Mouse (Mus musculus) kidney, postnatal 0 days (tissue): Measurements from ENCODE around the gene Eef1b2. TPM values are rescaled to one million over a fixed set of nuclear protein-coding genes. Genes with fewer than 3 reads are reported as not detected.

Experiments used
- ATAC-seq: fragments of 200-750 bp; cut with Nextera tagmentation; replicated peaks from 2 replicates; pipeline ENCODE4 v1.8.0; 2017; ENCODE audit warnings: low read depth, moderate number of reproducible peaks, moderate TSS enrichment, moderate library complexity; ENCODE audit not compliant: low FRiP score
- DNase-seq: peaks from one replicate; pipeline ENCODE4 v3.0.0-alpha.2; 2016; ENCODE audit warnings: low spot score
- H3K27ac ChIP-seq: fragments of 300-500 bp; sonication (generic); 2 replicates; pipeline ENCODE4 v1.5.1; 2014; ENCODE audit warnings: mild to moderate bottlenecking
- H3K27me3 ChIP-seq: fragments of 300-500 bp; sonication (generic); 2 replicates; pipeline ENCODE4 v1.6.1; 2014; ENCODE audit warnings: low read length, mixed read lengths; ENCODE audit not compliant: insufficient read depth
- H3K36me3 ChIP-seq: fragments of 300-500 bp; sonication (generic); 2 replicates; pipeline ENCODE4 v1.6.1; 2014; ENCODE audit warnings: low read length, mixed read lengths; ENCODE audit not compliant: insufficient read depth
- H3K4me1 ChIP-seq: fragments of 300-500 bp; sonication (generic); replicated peaks from 2 replicates; pipeline ENCODE4 v1.6.1; 2014; ENCODE audit warnings: antibody characterized with exemption, low read length, mixed read lengths; ENCODE audit not compliant: insufficient read depth
- H3K4me2 ChIP-seq: fragments of 300-500 bp; sonication (generic); 2 replicates; pipeline ENCODE4 v1.6.1; 2014; ENCODE audit warnings: mild to moderate bottlenecking, low read length, moderate library complexity, mixed read lengths
- H3K4me3 ChIP-seq: fragments of 300-500 bp; sonication (generic); replicated peaks from 2 replicates; pipeline ENCODE4 v1.5.1; 2014; ENCODE audit warnings: low read depth, low read length
- H3K9ac ChIP-seq: fragments of 300-500 bp; sonication (generic); 2 replicates; pipeline ENCODE4 v1.6.1; 2014; ENCODE audit warnings: low read depth, low read length
- H3K9me3 ChIP-seq: fragments of 300-500 bp; sonication (generic); replicated peaks from 2 replicates; pipeline ENCODE4 v1.6.1; 2016; ENCODE audit warnings: low read length, inconsistent platforms, mixed read lengths
- CTCF ChIP-seq: IDR thresholded peaks from 2 replicates; pipeline ENCODE4 v1.5.1; 2016; ENCODE audit warnings: antibody characterized with exemption, low read depth, mild to moderate bottlenecking, moderate library complexity
- WGBS: fragments of 180-500 bp; shearing (Covaris S2); extraction: QIAGEN DNeasy Blood & Tissue Kit; methylation state at CpG from one replicate; pipeline ENCODE4 v1.1.7; 2014; 5-methylcytosine and 5-hydroxymethylcytosine counted together
- polyA plus RNA-seq: library from polyadenylated mRNA; unstranded; fragments of >200 nt; fragmentation: Nextera tagmentation; extraction: Ambion mirVana; gene quantifications from 2 replicates; pipeline ENCODE4 v1.2.1, GENCODE M21; 2015

The Eef1b2 gene
- 545 and 580 TPM in 2 replicates for polyA plus RNA-seq

DNA sequence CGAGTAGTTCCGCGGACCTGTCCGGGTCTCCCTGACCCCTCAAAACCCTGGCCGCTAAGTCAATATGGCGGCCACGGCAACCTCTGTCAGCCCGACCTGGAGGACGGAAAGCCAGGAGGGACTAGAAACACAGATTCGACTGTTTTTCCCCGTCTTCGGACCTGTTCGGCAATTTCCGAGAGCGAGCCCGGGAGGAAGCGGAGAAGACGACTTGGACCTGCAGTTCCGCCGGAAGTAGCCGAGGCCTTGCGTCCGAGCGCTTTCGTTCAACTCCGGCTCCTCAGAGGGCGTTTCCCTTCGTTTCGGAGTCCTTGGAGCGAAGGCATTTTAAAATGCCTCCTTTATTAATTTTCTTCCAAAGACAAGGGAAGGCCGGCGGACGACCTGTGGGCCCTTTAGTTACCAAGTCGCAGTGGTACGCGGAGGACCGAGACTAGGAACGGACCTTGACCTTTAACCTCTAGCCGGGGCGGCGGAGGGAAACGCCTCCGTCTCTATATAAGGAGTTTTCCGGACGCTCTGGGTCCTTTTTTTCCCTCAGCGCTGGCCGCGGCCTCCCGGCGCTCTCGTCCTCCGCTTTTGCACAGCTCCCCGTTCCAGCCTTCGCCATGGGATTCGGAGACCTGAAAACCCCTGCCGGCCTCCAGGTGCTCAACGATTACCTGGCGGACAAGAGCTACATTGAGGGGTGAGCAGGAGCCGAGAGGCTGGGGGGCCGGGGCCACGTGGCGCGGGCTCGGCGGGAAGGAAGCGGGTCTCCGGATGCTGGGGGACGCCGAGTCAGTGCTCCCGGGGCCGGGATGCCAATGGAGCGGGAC is at the start of gene Eef1b2, which contains the start of gene Ndufs1:
TSS of gene Eef1b2 (plus strand) at position 222 of the 818 bp plus-strand sequence.
TSS of gene Ndufs1 (minus strand) at position 230 of the 818 bp plus-strand sequence.
- Histone ChIP-seq H3K4me1 (peaks cover 13% of the 10 kb centered on the region), H3K4me3 (peak within 1 kb of the TSS; percentile 84), H3K9me3 (no peaks in the 10 kb centered on the region), H3K27me3 (no peaks in the 10 kb centered on the region), H3K4me2 (peak within 1 kb of the TSS; percentile 64), H3K9ac (peak within 1 kb of the TSS; percentile 87), H3K36me3 (peaks cover 13% of the 10 kb centered on the region; the same call in 1 of the 2 replicates), H3K27ac (peak within 1 kb of the TSS; percentile 94)
- DNase-seq (peak; percentile 98), ATAC-seq (peak; percentile 92)
- WGBS: under 1% methylated on average over 70 of the region's 72 CpGs
- TF ChIP-seq CTCF: no peak

DNA sequence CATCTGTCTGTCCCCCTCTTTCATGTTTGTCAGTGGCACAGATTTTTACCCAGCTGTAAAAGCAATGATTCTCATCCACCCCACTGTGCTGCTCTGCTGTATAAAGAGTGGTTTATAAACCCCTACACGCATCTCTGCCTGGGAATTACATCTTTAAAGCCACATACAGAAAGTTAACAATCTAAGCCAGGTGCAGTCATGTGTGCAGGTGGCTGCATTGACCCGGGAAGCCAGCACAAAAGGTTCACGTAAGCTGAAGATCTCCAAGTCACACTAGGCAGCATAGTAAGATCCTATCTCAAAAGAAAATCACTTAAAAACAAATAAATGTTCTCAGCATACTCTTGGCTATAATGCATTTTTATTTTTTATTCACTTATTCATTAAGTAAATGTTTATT is 47.4 kb upstream of the Eef1b2 start:
- Histone ChIP-seq H3K4me2 (peak overlapping the region; percentile 44), H3K27ac (peak overlapping the region; percentile 32; the same call in 1 of the 2 replicates), H3K4me3 (no peak overlapping the region; the same call in 1 of the 2 replicates), H3K27me3 (no peaks in the 10 kb centered on the region), H3K36me3 (0 out of 2 replicates have a peak, but pooled peaks cover 2% of the 10 kb centered on the region), H3K9ac (no peak overlapping the region), H3K9me3 (no peaks in the 10 kb centered on the region), H3K4me1 (peaks cover 4% of the 10 kb centered on the region; the same call in 1 of the 2 replicates)
- 29% methylated on average over 3 of the region's 3 CpGs for WGBS
- ATAC-seq (no peak; the same call in 1 of the 2 replicates), DNase-seq (peak; percentile 43)
- no peak for TF ChIP-seq CTCF

DNA sequence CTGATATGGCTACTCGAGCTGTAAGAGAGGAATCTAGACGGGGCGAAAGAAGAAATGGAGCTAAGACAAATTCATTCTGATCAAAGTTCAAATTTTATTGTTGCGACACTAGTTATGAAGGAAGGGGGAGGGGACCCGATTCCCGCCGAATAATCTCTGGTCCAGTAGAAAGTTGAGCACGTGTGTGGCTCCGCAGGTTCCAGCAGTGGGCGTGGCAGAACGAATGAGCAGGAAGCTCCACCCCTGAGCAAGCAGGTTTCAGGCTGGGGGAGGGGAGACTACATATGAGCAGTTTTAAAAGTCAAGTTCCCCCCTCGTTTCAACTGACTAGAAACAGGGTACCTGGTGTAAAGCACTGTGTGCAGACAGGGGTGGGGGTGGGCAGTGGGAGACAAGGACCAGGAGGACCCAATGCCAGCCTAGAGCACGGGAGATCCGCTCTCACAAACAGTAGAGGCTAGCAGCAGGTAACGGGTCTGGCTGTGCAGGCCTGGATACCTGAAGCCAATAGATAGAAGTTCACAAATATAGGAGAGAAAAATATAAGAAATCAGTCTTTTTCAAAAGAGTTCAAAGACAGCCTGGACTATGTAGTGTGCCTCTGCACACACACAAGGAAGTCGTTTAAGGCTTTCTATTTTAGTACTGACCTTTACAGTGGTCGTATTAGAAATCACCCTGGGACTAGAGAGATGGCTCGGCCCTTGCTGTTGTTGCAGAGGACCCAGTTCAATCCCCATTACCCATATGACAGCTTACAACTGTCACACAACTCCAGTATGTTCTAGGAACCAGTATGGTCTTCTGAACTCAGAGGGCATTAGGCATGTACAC is 46.6 kb upstream of the Eef1b2 start:
- DNase-seq (no peak), ATAC-seq (peak; percentile 66)
- Histone ChIP-seq H3K27me3 (no peaks in the 10 kb centered on the region), H3K27ac (peak overlapping the region; percentile 42; the same call in 1 of the 2 replicates), H3K9me3 (no peaks in the 10 kb centered on the region), H3K36me3 (0 out of 2 replicates have a peak, but pooled peaks cover 2% of the 10 kb centered on the region), H3K9ac (0 out of 2 replicates have a peak overlapping the region, but pooled peaks have one; percentile 6), H3K4me3 (peak overlapping the region; percentile 17; the same call in 1 of the 2 replicates), H3K4me2 (peak overlapping the region; percentile 44), H3K4me1 (peaks cover 4% of the 10 kb centered on the region; the same call in 1 of the 2 replicates)
- TF ChIP-seq CTCF: no peak
- WGBS: 8% methylated on average over 18 of the region's 18 CpGs

DNA sequence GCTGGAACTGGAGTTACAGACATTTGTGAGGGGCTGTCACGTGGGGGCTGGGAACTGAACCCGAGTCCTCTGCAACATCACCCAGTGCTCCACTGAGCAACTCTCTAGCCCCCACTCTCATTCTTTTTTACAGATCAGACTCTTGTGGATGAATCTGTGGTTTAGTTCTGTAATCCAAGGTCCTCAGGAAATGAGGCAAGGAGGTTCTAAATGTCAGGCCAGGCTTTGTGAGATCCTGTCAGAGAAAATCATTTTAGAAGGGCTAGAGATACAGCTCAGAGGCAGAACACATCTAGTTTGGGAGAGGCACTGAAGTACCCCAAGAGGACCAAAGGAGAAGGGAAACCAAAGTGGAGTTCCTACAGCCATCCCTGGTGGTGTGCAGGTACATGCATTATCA is 45.7 kb upstream of the Eef1b2 start:
- Histone ChIP-seq H3K36me3 (0 out of 2 replicates have a peak, but pooled peaks cover 2% of the 10 kb centered on the region), H3K4me3 (no peak overlapping the region), H3K27me3 (no peaks in the 10 kb centered on the region), H3K4me2 (no peak overlapping the region), H3K9me3 (no peaks in the 10 kb centered on the region), H3K27ac (no peak overlapping the region), H3K9ac (no peak overlapping the region), H3K4me1 (peaks cover 4% of the 10 kb centered on the region; the same call in 1 of the 2 replicates)
- no peak for ATAC-seq
- 86% methylated on average over 2 of the region's 2 CpGs for WGBS
- no peak for DNase-seq
- no peak for TF ChIP-seq CTCF

DNA sequence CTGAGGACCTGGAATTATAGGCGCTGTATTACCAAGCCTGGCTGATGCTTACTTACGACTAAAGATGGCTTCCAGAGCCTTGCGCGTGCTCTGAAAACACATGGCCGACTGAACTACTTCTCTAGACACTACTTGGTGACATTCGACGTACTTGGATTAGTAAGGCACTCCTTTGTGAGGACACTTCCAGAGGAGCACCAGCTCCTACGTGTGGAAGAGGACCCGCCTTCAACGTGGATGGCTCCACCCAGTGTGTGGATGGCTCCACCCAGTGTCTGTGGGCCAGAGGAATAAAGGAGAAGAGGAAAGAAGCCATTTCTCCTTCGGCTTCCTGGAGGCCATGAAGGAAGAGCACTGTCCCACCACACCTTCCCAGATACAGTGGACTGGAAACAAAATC is 44.9 kb upstream of the Eef1b2 start:
- Histone ChIP-seq H3K27ac (no peak overlapping the region), H3K4me2 (no peak overlapping the region), H3K4me3 (no peak overlapping the region), H3K9me3 (no peaks in the 10 kb centered on the region), H3K36me3 (no peaks in the 10 kb centered on the region), H3K4me1 (peaks cover 4% of the 10 kb centered on the region; the same call in 1 of the 2 replicates), H3K9ac (no peak overlapping the region), H3K27me3 (no peaks in the 10 kb centered on the region)
- DNase-seq (no peak), ATAC-seq (no peak)
- 91% methylated on average over 11 of the region's 11 CpGs for WGBS
- no peak for TF ChIP-seq CTCF

DNA sequence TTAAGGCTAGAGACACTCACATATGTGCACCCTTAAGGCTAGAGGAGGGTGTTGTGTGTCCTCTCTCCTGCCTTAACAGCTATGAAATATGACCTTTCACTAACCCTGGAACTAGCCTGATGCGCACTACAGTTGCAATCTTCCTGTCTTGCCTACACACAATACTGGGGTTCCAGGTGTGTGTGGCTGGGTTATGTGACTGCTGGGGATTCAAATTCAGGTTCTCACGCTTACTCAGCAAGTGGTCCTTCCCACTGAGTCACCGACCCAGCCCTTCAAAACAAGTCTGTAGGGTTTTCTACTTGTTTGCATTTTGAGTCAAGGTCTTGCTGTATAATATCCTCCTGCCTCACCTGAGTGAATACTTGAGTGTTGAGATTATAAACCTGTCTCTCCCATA is 42.1 kb upstream of the Eef1b2 start:
- DNase-seq: no peak
- TF ChIP-seq CTCF: no peak
- no peaks in the 10 kb centered on the region for H3K9me3 ChIP-seq
- H3K4me2 ChIP-seq: no peak overlapping the region
- no peaks in the 10 kb centered on the region for H3K4me1 ChIP-seq
- H3K27me3 ChIP-seq: no peaks in the 10 kb centered on the region
- H3K36me3 ChIP-seq: 0 out of 2 replicates have a peak, but pooled peaks cover 7% of the 10 kb centered on the region
- 85% methylated on average over 3 of the region's 3 CpGs for WGBS
- ATAC-seq: no peak
- H3K4me3 ChIP-seq: no peak overlapping the region
- H3K27ac ChIP-seq: no peak overlapping the region
- H3K9ac ChIP-seq: no peak overlapping the region
